Mouse (Mus musculus) megakaryocyte-erythroid progenitor cell, adult 5 weeks (primary cell): ENCODE measurements around the gene Clec10a. TPM values are rescaled to one million over a fixed set of nuclear protein-coding genes. Genes with fewer than 3 reads are reported as not detected.

ENCODE experiments used
- polyA plus RNA-seq: library from polyadenylated mRNA; stranded (reverse); fragments of >175 nt; gene quantifications from 2 replicates; pipeline ENCODE4 v1.2.3, GENCODE M21; 2012

Gene Clec10a
- 0.88 and 1.1 TPM in 2 replicates for polyA plus RNA-seq

GRCm38 (mm10) chr11:70155897-70156296, at the start of gene Clec10a:
Clec10a (plus strand) TSS chr11:70156197.

DNA sequence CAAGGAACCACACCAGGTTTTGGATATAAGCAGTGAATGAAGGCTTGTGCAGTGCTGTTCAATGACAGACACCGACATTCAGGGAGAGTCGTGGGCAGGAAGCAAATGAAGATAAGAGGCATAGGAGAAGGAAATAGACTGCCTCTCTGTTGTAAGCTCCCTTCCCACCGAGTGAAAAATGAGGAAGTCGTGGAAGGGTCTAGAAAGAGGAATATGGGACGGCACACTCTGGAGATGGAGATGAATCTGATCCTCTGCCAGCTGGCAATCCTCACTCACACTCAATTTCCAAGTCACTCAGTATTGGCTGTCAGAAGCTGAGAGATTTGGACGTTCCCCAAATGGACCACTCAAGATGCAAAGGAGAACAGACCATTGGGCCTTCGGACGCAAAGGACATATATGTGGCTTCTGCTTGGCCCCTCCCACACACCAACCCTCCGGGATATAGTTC, 26.0 kb upstream of the Clec10a start, which contains the start of gene Mgl2:
Mgl2 (plus strand) TSS at position 404 of the 454 bp plus-strand sequence.

DNA sequence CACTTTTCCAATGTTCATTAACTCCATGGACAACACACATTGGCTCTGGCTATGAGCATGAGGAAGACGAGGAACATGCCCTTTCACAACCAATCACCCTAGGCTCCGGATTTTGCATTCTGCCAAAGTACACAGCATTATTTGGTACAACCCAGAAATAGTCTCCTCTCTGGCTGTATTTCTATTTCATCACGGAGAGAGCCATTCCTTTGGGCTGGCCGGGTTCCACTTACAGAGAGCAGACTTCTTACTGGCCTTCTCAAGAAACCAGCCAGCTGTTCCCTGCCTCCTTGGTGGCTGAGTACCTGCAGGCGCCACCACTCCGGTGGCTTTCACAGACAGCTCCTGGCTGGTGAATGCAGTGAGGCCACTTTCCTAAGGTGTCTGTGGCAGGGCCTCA, 56.4 kb downstream of the Clec10a start, which contains the start of gene Slc16a11:
Slc16a11 (plus strand) TSS at position 330 of the 400 bp plus-strand sequence.

Other genes starting within 250 kb of the Clec10a start
- gene Gps2, start 242.3 kb upstream of the Clec10a start, polyA plus RNA-seq = 173 and 210 TPM in 2 replicates
- 2,243 and 2,337 TPM in 2 replicates for gene Eif5a, start 234.2 kb upstream of the Clec10a start, polyA plus RNA-seq
- 1.3 and 1.6 TPM in 2 replicates for gene Ybx2, start 220.4 kb upstream of the Clec10a start, polyA plus RNA-seq
- gene Slc2a4, start 208.0 kb upstream of the Clec10a start, polyA plus RNA-seq = 0.54 and 1.5 TPM in 2 replicates
- 0.12 TPM in 1 of 2 replicates, not detected in the other for gene Cldn7, start 191.4 kb upstream of the Clec10a start, polyA plus RNA-seq
- gene Ctdnep1, start 175.0 kb upstream of the Clec10a start, polyA plus RNA-seq = 253 and 255 TPM in 2 replicates
- gene Elp5, start 173.7 kb upstream of the Clec10a start, polyA plus RNA-seq = 12.4 and 14.3 TPM in 2 replicates
- gene Gabarap, start 165.1 kb upstream of the Clec10a start, polyA plus RNA-seq = 379 and 448 TPM in 2 replicates
- 73.1 and 84.1 TPM in 2 replicates for gene Phf23, start 160.4 kb upstream of the Clec10a start, polyA plus RNA-seq
- gene Dvl2, start 155.6 kb upstream of the Clec10a start, polyA plus RNA-seq = 50.0 and 50.7 TPM in 2 replicates
- gene Acadvl, start 140.8 kb upstream of the Clec10a start, polyA plus RNA-seq = 22.8 and 23.6 TPM in 2 replicates
- gene Dlg4, start 139.3 kb upstream of the Clec10a start, polyA plus RNA-seq = 22.0 and 24.1 TPM in 2 replicates
- gene Asgr1, start 102.1 kb upstream of the Clec10a start, polyA plus RNA-seq = not detected in 2 replicates
- gene Asgr2, start 63.6 kb upstream of the Clec10a start, polyA plus RNA-seq = 0.37 and 0.61 TPM in 2 replicates
- gene Mgl2, start 25.9 kb upstream of the Clec10a start, polyA plus RNA-seq = 2.7 and 3.7 TPM in 2 replicates
- gene Slc16a11, start 56.6 kb downstream of the Clec10a start, polyA plus RNA-seq = 1.4 and 5.3 TPM in 2 replicates
- 5.9 and 7.7 TPM in 2 replicates for gene Slc16a13, start 64.9 kb downstream of the Clec10a start, polyA plus RNA-seq
- gene Bcl6b, start 73.6 kb downstream of the Clec10a start, polyA plus RNA-seq = 0.66 and 0.68 TPM in 2 replicates
- 141 and 144 TPM in 2 replicates for gene 0610010K14Rik, start 81.7 kb downstream of the Clec10a start, polyA plus RNA-seq
- gene Gm21988, start 83.6 kb downstream of the Clec10a start, polyA plus RNA-seq = 10.8 and 13.6 TPM in 2 replicates
- gene Rnasek, start 83.6 kb downstream of the Clec10a start, polyA plus RNA-seq = 132 and 186 TPM in 2 replicates
- 0.05 and 0.17 TPM in 2 replicates for gene Alox12, start 99.2 kb downstream of the Clec10a start, polyA plus RNA-seq
- 0.18 and 0.60 TPM in 2 replicates for gene Alox12e, start 166.4 kb downstream of the Clec10a start, polyA plus RNA-seq
- gene Alox15, start 195.8 kb downstream of the Clec10a start, polyA plus RNA-seq = 0.28 and 0.83 TPM in 2 replicates